Comparison of ENCODE assay signal across 9 mouse cellular contexts in genomic region chr13:60347881-60348280, GRCm38 (mm10).
DNase-seq lines count a peak whose midpoint lies in the region; ATAC-seq and TF ChIP-seq lines count a peak whose summit lies in the region.
"Had no signal": no experiment of that assay in that cellular context is flagged by ENCODE, and none has a peak within 500 bp of the region (broad histone marks: within the 10 kb centered on the region; RNA-seq: fewer than 3 reads in every experiment).

No protein-coding gene starts in this region.

- peak; percentile 34 for DNase-seq in Muller cell, postnatal 12 days (ENCODE audit: inconsistent ontology term)
- DNase-seq in gastrocnemius, adult 18-20 months (ENCODE audit: low spot score) = peak; percentile 65
- no peak for DNase-seq in embryo, embryonic 9.5 days (ENCODE audit: extremely low spot score)

- peak; percentile 17; the same call in 1 of the 2 replicates for ATAC-seq in intestine, embryonic 15.5 days
- no peak for ATAC-seq in intestine, postnatal 0 days
- ATAC-seq in limb, embryonic 12.5 days (ENCODE audit: insufficient number of reproducible peaks, insufficient read depth, low FRiP score, low TSS enrichment, low read depth) = no peak
- no peak for ATAC-seq in erythroid progenitor cell, adult 5-6 weeks (replicated peaks; ENCODE audit: low FRiP score, poor library complexity, severe bottlenecking)
- ATAC-seq in forebrain, embryonic 12.5 days (ENCODE audit: low FRiP score) = no peak

- H3K9ac ChIP-seq in intestine, embryonic 15.5 days = no peak overlapping the region
- H3K9ac ChIP-seq in intestine, postnatal 0 days (ENCODE audit: low read depth, low read length) = no peak overlapping the region
- peak overlapping the region; percentile 5; the same call in 1 of the 2 replicates for H3K9ac ChIP-seq in limb, embryonic 12.5 days (replicated peaks)
- no peak overlapping the region for H3K9ac ChIP-seq in forebrain, embryonic 12.5 days

- TF ChIP-seq CTCF in intestine, postnatal 0 days (IDR thresholded peaks at IDR 0.05; ENCODE audit: low read depth) = no peak; the same call in 1 of the 2 replicates

- H3K9me3 ChIP-seq in intestine, embryonic 15.5 days = no peaks in the 10 kb centered on the region
- H3K9me3 ChIP-seq in intestine, postnatal 0 days (ENCODE audit: control insufficient read depth) = no peaks in the 10 kb centered on the region
- H3K9me3 ChIP-seq in limb, embryonic 12.5 days = no peaks in the 10 kb centered on the region
- no peaks in the 10 kb centered on the region for H3K9me3 ChIP-seq in forebrain, embryonic 12.5 days

- peaks cover 6% of the 10 kb centered on the region; the same call in 1 of the 2 replicates for H3K4me1 ChIP-seq in intestine, embryonic 15.5 days (replicated peaks)
- H3K4me1 ChIP-seq in intestine, postnatal 0 days (replicated peaks; ENCODE audit: control insufficient read depth, insufficient read depth, low read length) = no peaks in the 10 kb centered on the region
- H3K4me1 ChIP-seq in limb, embryonic 12.5 days (replicated peaks) = peaks cover 30% of the 10 kb centered on the region
- peaks cover 8% of the 10 kb centered on the region for H3K4me1 ChIP-seq in forebrain, embryonic 12.5 days

- no peak overlapping the region for H3K4me2 ChIP-seq in intestine, embryonic 15.5 days (replicated peaks)
- no peak overlapping the region for H3K4me2 ChIP-seq in intestine, postnatal 0 days (replicated peaks; ENCODE audit: low read depth)
- H3K4me2 ChIP-seq in limb, embryonic 12.5 days = no peak overlapping the region
- no peak overlapping the region for H3K4me2 ChIP-seq in forebrain, embryonic 12.5 days

- H3K27ac ChIP-seq in intestine, embryonic 15.5 days = no peak overlapping the region
- no peak overlapping the region for H3K27ac ChIP-seq in intestine, postnatal 0 days (ENCODE audit: low read depth, low read length)
- peak overlapping the region; percentile 71 for H3K27ac ChIP-seq in limb, embryonic 12.5 days
- no peak overlapping the region for H3K27ac ChIP-seq in forebrain, embryonic 12.5 days

- H3K4me3 ChIP-seq in intestine, embryonic 15.5 days (replicated peaks) = no peak overlapping the region
- no peak overlapping the region for H3K4me3 ChIP-seq in intestine, postnatal 0 days (ENCODE audit: low read depth, low read length)
- H3K4me3 ChIP-seq in limb, embryonic 12.5 days (replicated peaks) = no peak overlapping the region
- no peak overlapping the region for H3K4me3 ChIP-seq in forebrain, embryonic 12.5 days (replicated peaks)
- H3K4me3 ChIP-seq: erythroblast, embryonic 14.5 days had no signal

- no peaks in the 10 kb centered on the region for H3K36me3 ChIP-seq in intestine, embryonic 15.5 days
- H3K36me3 ChIP-seq in intestine, postnatal 0 days (ENCODE audit: control insufficient read depth, insufficient read depth) = no peaks in the 10 kb centered on the region
- no peaks in the 10 kb centered on the region for H3K36me3 ChIP-seq in limb, embryonic 12.5 days
- H3K36me3 ChIP-seq in forebrain, embryonic 12.5 days (replicated peaks) = no peaks in the 10 kb centered on the region

- WGBS in intestine, embryonic 15.5 days = 30% methylated on average over 7 of the region's 7 CpGs
- 41% methylated on average over 7 of the region's 7 CpGs for WGBS in intestine, postnatal 0 days
- 28% methylated on average over 7 of the region's 7 CpGs for WGBS in limb, embryonic 12.5 days
- 29% methylated on average over 7 of the region's 7 CpGs for WGBS in forebrain, embryonic 12.5 days

- H3K27me3 ChIP-seq in intestine, embryonic 15.5 days (replicated peaks) = no peaks in the 10 kb centered on the region
- H3K27me3 ChIP-seq in intestine, postnatal 0 days (replicated peaks; ENCODE audit: control insufficient read depth, insufficient read depth, low read length) = no peaks in the 10 kb centered on the region
- H3K27me3 ChIP-seq in limb, embryonic 12.5 days = no peaks in the 10 kb centered on the region
- no peaks in the 10 kb centered on the region for H3K27me3 ChIP-seq in forebrain, embryonic 12.5 days
